Mouse (Mus musculus): ENCODE results near the gene Avpr1b. TPM values are rescaled to one million over a fixed set of nuclear protein-coding genes. Genes with fewer than 3 reads are reported as not detected.
"Not testable (repeated sequence)": the region's sequence is repeated elsewhere in the genome, so short reads cannot be mapped to it uniquely, and the experiment has no call there.

Gene Avpr1b
- polyA plus RNA-seq, 1 experiment, result not detected

GRCm38 (mm10) chr1:131616546-131617220 lies 17.6 kb downstream of the Avpr1b start:
- TF ChIP-seq POLR2A (IDR thresholded peaks at IDR 0.05; ENCODE audit: low read depth, low read length), result no peak
- TF ChIP-seq CTCF (IDR thresholded peaks at IDR 0.05; ENCODE audit: extremely low read depth, insufficient read depth, insufficient read length, insufficient replicate concordance), result no peak
- WGBS, result 77% methylated on average over 5 of the region's 5 CpGs
- Histone ChIP-seq H3K27ac (ENCODE audit: insufficient read depth, low read length) (no peak overlapping the region), H3K36me3 (ENCODE audit: control insufficient read depth, insufficient read depth, low read length) (no peaks in the 10 kb centered on the region), H3K4me1 (ENCODE audit: control insufficient read depth, insufficient read depth, insufficient read length) (no peaks in the 10 kb centered on the region), H3K4me3 (ENCODE audit: extremely low read depth, insufficient read depth, insufficient read length) (no peak overlapping the region), H3K27me3 (ENCODE audit: control insufficient read depth, insufficient read depth, low read length) (no peaks in the 10 kb centered on the region)
- no peak for DNase-seq (ENCODE audit: low read depth in 1 of 2, low spot score in 2 of 2)

DNA sequence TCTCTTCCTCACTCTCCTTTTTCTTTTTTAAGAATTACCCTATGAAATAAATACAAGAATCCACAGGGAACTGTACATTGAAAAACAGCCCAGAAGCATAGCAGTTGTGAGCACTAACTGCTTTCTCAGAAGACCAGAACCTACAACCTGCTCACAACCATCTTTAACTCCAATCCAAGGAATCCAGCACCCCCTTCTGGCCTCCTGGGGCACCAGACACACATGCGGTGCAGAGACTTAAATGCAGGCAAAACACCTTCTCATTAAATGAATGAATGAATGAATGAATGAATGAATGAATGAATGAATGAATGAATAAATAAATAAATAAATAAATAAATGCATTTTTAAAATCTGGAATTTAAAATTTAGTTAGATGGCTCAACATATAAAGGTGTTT lies 19.5 kb downstream of the Avpr1b start:
- no peak overlapping the region for H3K4me3 ChIP-seq (ENCODE audit: extremely low read depth, insufficient read depth, insufficient read length)
- TF ChIP-seq CTCF (IDR thresholded peaks at IDR 0.05; ENCODE audit: extremely low read depth, insufficient read depth, insufficient read length, insufficient replicate concordance), result no peak
- no peak for TF ChIP-seq POLR2A (IDR thresholded peaks at IDR 0.05; ENCODE audit: low read depth, low read length)
- H3K36me3 ChIP-seq (ENCODE audit: control insufficient read depth, insufficient read depth, low read length), result no peaks in the 10 kb centered on the region
- DNase-seq (ENCODE audit: low read depth in 1 of 2, low spot score in 2 of 2), result no peak
- no peak overlapping the region for H3K27ac ChIP-seq (ENCODE audit: insufficient read depth, low read length)
- no peaks in the 10 kb centered on the region for H3K27me3 ChIP-seq (ENCODE audit: control insufficient read depth, insufficient read depth, low read length)
- H3K4me1 ChIP-seq (ENCODE audit: control insufficient read depth, insufficient read depth, insufficient read length), result no peaks in the 10 kb centered on the region
- WGBS, result 79% methylated on average over 1 of the region's 1 CpGs

GRCm38 (mm10) chr1:131619348-131619747 lies 20.3 kb downstream of the Avpr1b start:
- 90% methylated on average over 7 of the region's 7 CpGs for WGBS
- DNase-seq (ENCODE audit: low read depth in 1 of 2, low spot score in 2 of 2), result no peak
- H3K4me3 ChIP-seq (ENCODE audit: extremely low read depth, insufficient read depth, insufficient read length), result no peak overlapping the region
- no peaks in the 10 kb centered on the region for H3K36me3 ChIP-seq (ENCODE audit: control insufficient read depth, insufficient read depth, low read length)
- H3K27ac ChIP-seq (ENCODE audit: insufficient read depth, low read length), result no peak overlapping the region
- TF ChIP-seq POLR2A (IDR thresholded peaks at IDR 0.05; ENCODE audit: low read depth, low read length) (no peak), CTCF (IDR thresholded peaks at IDR 0.05; ENCODE audit: extremely low read depth, insufficient read depth, insufficient read length, insufficient replicate concordance) (no peak)
- H3K27me3 ChIP-seq (ENCODE audit: control insufficient read depth, insufficient read depth, low read length), result no peaks in the 10 kb centered on the region
- H3K4me1 ChIP-seq (ENCODE audit: control insufficient read depth, insufficient read depth, insufficient read length), result no peaks in the 10 kb centered on the region

DNA sequence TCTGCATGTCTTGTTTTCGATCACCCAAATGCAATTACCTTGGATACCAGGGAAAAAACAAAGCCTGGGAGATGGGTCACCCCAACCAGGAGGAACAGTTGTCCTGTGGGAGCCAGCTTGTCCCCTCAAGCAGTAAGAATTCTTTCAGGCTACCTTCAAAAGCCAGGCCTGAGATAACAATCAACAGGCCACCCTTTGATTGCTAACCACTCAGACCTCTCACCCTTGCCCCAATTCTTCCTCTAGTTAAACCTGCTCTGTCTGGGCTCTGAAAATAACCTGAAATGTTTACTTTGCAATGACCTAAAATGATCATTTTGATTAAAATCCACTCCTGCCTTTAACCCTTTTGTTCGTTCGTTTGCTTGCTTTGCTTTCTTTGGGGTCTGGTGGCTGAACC lies 24.6 kb downstream of the Avpr1b start:
- H3K4me1 ChIP-seq (ENCODE audit: control insufficient read depth, insufficient read depth, insufficient read length), result no peaks in the 10 kb centered on the region
- WGBS, result 94% methylated on average over 3 of the region's 3 CpGs
- no peak for DNase-seq (ENCODE audit: low read depth in 1 of 2, low spot score in 2 of 2)
- H3K27me3 ChIP-seq (ENCODE audit: control insufficient read depth, insufficient read depth, low read length), result no peaks in the 10 kb centered on the region
- H3K4me3 ChIP-seq (ENCODE audit: extremely low read depth, insufficient read depth, insufficient read length), result no peak overlapping the region
- no peak overlapping the region for H3K27ac ChIP-seq (ENCODE audit: insufficient read depth, low read length)
- H3K36me3 ChIP-seq (ENCODE audit: control insufficient read depth, insufficient read depth, low read length), result no peaks in the 10 kb centered on the region
- no peak for TF ChIP-seq POLR2A (IDR thresholded peaks at IDR 0.05; ENCODE audit: low read depth, low read length)
- no peak for TF ChIP-seq CTCF (IDR thresholded peaks at IDR 0.05; ENCODE audit: extremely low read depth, insufficient read depth, insufficient read length, insufficient replicate concordance)

DNA sequence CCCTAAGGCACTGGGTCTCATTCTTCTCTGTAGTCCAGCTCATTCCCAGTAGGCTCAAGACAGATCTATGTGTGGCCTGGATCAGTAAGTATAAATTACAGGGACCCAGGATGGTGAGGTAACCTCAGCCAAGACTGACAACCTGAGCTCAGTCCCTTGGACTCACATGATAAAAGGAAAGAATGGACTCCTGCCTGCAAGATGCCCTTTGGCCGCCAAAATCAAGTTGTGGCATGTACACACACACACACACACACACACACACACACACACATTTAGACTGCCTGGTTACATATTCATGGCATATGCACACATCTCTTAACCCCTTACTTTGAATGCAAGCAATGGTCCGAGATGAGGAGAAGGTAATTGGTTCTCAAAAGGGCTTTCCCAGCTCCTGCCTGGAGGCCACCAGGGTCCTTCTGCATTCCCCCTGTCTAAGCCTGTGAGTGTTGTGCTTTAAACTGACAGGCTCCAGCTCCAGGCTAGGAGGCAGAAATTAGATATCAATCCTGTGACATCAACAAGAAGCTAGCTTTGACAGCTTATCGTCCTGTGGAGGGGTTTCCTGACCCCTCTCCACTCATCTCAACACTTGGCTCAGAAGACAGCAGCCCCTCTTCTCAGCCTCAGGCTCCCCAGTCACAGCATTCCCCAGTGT lies 25.3 kb downstream of the Avpr1b start:
- no peak for TF ChIP-seq POLR2A (IDR thresholded peaks at IDR 0.05; ENCODE audit: low read depth, low read length)
- TF ChIP-seq CTCF (IDR thresholded peaks at IDR 0.05; ENCODE audit: extremely low read depth, insufficient read depth, insufficient read length, insufficient replicate concordance), result no peak
- no peaks in the 10 kb centered on the region for H3K27me3 ChIP-seq (ENCODE audit: control insufficient read depth, insufficient read depth, low read length)
- WGBS, result 91% methylated on average over 3 of the region's 3 CpGs
- H3K4me1 ChIP-seq (ENCODE audit: control insufficient read depth, insufficient read depth, insufficient read length), result no peaks in the 10 kb centered on the region
- no peaks in the 10 kb centered on the region for H3K36me3 ChIP-seq (ENCODE audit: control insufficient read depth, insufficient read depth, low read length)
- no peak for DNase-seq (ENCODE audit: low read depth in 1 of 2, low spot score in 2 of 2)
- H3K27ac ChIP-seq (ENCODE audit: insufficient read depth, low read length), result no peak overlapping the region
- no peak overlapping the region for H3K4me3 ChIP-seq (ENCODE audit: extremely low read depth, insufficient read depth, insufficient read length)

- Histone ChIP-seq H3K4me1 (ENCODE audit: control insufficient read depth, insufficient read depth, insufficient read length) (no peaks in the 10 kb centered on the region), H3K27ac (ENCODE audit: insufficient read depth, low read length) (no peak overlapping the region), H3K27me3 (ENCODE audit: control insufficient read depth, insufficient read depth, low read length) (no peaks in the 10 kb centered on the region), H3K4me3 (ENCODE audit: extremely low read depth, insufficient read depth, insufficient read length) (no peak overlapping the region), H3K36me3 (ENCODE audit: control insufficient read depth, insufficient read depth, low read length) (no peaks in the 10 kb centered on the region)
- TF ChIP-seq POLR2A (IDR thresholded peaks at IDR 0.05; ENCODE audit: low read depth, low read length) (no peak), CTCF (IDR thresholded peaks at IDR 0.05; ENCODE audit: extremely low read depth, insufficient read depth, insufficient read length, insufficient replicate concordance) (no peak)
- WGBS, result 87% methylated on average over 6 of the region's 6 CpGs
- no peak for DNase-seq (ENCODE audit: low read depth in 1 of 2, low spot score in 2 of 2)
Measured at GRCm38 (mm10) chr1:131626200-131626599, 27.2 kb downstream of the Avpr1b start.

DNA sequence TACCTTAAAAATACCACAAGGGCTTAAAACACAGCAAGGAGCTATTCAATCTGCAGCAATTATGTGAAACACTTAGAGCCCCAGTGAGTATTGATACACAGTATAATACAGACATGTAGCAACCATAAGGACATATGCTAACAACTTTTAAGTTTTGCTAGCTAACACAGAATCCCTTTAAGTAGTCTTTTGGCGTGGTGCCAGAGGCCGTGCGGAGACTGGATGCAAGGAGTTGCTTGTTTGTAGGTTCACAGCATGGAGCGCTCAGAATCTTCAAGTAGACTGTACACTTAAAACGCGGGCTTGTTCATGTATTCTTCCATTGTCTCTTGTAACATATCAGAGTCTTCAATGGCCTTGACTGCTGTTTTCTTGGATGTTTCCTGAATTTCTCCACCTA lies 33.2 kb downstream of the Avpr1b start:
- not testable (repeated sequence) for H3K36me3 ChIP-seq (ENCODE audit: control insufficient read depth, insufficient read depth, low read length); H3K27ac ChIP-seq (ENCODE audit: insufficient read depth, low read length); H3K4me3 ChIP-seq (ENCODE audit: extremely low read depth, insufficient read depth, insufficient read length); H3K4me1 ChIP-seq (ENCODE audit: control insufficient read depth, insufficient read depth, insufficient read length); DNase-seq (ENCODE audit: low read depth in 1 of 2, low spot score in 2 of 2); H3K27me3 ChIP-seq (ENCODE audit: control insufficient read depth, insufficient read depth, low read length)
- 88% methylated on average over 6 of the region's 6 CpGs for WGBS
